Mouse (Mus musculus): ENCODE data around the gene Cpt1b. TPM values are rescaled to one million over a fixed set of nuclear protein-coding genes. Genes with fewer than 3 reads are reported as not detected.

Cpt1b gene
- polyA plus RNA-seq, 1 experiment from 2014 or later = 0.73 TPM

DNA sequence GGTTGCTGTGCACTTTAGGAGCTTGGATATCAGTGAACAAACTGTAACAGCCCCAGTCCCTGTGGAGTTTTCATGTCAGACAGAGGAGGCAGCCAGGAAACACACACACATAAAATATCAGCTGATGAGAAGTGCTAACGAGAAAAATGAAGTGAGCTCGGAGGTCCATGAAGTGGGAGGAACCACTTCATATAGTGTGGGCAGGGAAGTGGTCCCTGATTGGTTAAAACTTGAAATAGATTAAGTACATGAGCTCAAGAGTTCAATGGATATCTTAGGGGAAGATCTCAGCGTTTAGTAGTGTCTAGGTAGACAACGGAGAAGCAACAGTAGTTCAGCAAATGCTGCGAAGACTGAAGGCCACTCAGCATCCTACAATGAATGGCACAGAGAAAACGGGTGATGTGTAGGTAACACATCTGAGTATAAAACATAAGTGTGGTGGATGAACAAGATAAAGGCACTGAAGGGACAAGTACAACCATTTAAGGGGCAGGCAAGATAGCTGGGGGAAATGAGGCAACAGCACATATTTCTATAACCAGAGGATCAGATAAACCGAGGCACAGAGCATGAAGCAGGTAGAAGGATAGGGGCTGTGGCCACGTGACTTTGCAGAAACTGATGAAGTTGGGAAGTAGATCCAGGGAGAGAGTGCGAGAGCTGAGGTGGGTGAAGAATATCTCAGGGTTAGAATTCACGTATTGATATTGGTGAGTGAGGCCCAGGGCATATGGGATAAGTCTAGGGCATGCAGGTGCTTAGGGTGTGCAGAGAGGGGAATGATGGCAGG lies 20.6 kb downstream of the Cpt1b start:
- H3K9ac ChIP-seq = no peak overlapping the region
- no peak for ATAC-seq (ENCODE audit: low read depth)
- no peaks in the 10 kb centered on the region for H3K27me3 ChIP-seq
- no peak overlapping the region for H3K4me3 ChIP-seq
- no peaks in the 10 kb centered on the region for H3K4me1 ChIP-seq (replicated peaks)
- no peak overlapping the region for H3K27ac ChIP-seq (replicated peaks)
- H3K9me3 ChIP-seq = peaks cover 16% of the 10 kb centered on the region; the same call in 1 of the 2 replicates
- no peaks in the 10 kb centered on the region for H3K36me3 ChIP-seq
- WGBS = 84% methylated on average over 10 of the region's 10 CpGs
- no peak overlapping the region for H3K4me2 ChIP-seq

DNA sequence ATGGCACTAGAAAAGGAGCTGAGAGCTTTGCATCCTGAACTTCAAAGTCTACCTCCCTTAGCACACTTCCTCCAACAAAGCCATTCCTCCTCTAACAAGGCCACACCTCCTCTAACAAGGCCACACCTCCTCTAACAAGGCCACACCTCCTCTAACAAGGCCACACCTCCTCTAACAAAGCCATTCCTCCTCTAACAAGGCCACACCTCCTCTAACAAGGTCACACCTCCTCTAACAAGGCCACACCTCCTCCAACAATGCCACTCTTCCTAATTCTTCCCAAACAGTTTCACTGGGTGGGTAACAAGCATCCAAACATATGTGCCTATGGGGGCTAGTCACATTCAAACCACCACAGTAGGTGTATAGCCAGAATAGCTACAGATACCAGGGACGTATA lies 23.2 kb downstream of the Cpt1b start:
- Histone ChIP-seq H3K36me3 (no peaks in the 10 kb centered on the region), H3K27ac (replicated peaks) (no peak overlapping the region), H3K4me2 (no peak overlapping the region), H3K27me3 (no peaks in the 10 kb centered on the region), H3K4me1 (replicated peaks) (no peaks in the 10 kb centered on the region), H3K9me3 (peaks cover 7% of the 10 kb centered on the region; the same call in 1 of the 2 replicates), H3K9ac (no peak overlapping the region), H3K4me3 (no peak overlapping the region)
- ATAC-seq (ENCODE audit: low read depth) = no peak
- 90% methylated on average over 1 of the region's 1 CpGs for WGBS

DNA sequence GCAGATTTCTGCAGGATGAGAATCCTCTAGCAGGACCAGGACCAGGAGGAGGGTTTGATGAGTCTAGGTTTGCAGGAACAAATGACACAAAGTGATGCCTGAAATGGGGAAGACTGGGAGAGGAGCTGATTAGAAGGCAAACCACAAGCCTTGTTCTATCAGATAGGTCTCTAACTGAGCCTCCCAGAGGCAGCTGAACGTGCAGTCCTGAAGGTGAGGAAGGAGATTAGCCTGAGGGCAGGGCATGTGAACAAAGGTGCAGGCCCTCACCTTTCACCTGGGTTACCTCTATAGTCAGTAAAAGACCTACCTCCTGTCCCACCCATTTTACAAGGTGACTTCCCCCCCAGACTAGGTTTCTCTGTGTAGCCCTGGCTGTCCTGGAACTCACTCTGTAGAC lies 25.9 kb downstream of the Cpt1b start:
- H3K9ac ChIP-seq = no peak overlapping the region
- H3K4me2 ChIP-seq = no peak overlapping the region
- H3K27ac ChIP-seq (replicated peaks) = no peak overlapping the region
- H3K36me3 ChIP-seq = no peaks in the 10 kb centered on the region
- WGBS = 82% methylated on average over 1 of the region's 1 CpGs
- no peak overlapping the region for H3K4me3 ChIP-seq
- H3K9me3 ChIP-seq = no peaks in the 10 kb centered on the region
- H3K27me3 ChIP-seq = no peaks in the 10 kb centered on the region
- ATAC-seq (ENCODE audit: low read depth) = no peak
- no peaks in the 10 kb centered on the region for H3K4me1 ChIP-seq (replicated peaks)

DNA sequence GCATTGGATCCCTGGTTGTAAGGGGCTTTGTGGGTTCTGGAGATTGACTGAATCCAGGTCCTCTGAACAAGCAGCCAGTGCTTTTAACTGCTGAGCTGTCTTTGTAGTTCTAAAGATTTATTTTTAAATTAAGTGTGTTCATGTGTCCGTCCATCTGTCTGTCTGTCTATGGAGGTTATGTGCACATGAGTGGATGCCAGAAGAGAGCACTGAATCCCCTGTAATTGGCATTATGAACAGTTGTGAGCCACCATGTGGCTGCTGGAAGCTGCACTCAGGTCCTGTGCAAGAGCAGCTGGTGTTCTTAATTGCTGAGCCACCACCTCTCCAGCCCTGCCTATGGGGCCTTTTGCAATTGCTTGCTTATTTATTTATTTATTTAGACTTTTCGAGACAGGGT lies 27.5 kb downstream of the Cpt1b start:
- ATAC-seq (ENCODE audit: low read depth) = no peak
- no peak overlapping the region for H3K4me2 ChIP-seq
- H3K4me3 ChIP-seq = no peak overlapping the region
- H3K9ac ChIP-seq = no peak overlapping the region
- H3K27ac ChIP-seq (replicated peaks) = no peak overlapping the region
- H3K9me3 ChIP-seq = no peaks in the 10 kb centered on the region
- WGBS = 76% methylated on average over 2 of the region's 2 CpGs
- no peaks in the 10 kb centered on the region for H3K27me3 ChIP-seq
- no peaks in the 10 kb centered on the region for H3K4me1 ChIP-seq (replicated peaks)
- no peaks in the 10 kb centered on the region for H3K36me3 ChIP-seq

DNA sequence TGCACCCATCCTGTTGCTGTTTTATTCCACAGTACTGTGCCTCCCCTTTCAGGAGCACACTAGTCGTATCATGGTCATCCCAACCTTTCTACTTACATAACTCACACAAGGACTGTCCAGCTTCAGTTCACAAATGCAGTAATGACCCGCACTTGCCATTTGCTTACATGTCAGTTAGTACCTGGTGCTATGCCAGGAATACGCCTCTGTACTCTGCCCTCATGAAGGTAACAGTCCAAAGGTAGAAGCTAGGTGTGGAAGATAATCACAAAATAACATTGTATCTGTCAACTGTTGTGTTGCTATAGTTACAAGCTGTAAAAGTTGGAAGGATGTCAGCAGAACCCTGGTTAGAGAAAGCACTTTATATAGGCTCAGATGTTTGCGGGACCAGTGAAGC lies 28.8 kb downstream of the Cpt1b start:
- H3K4me1 ChIP-seq (replicated peaks) = no peaks in the 10 kb centered on the region
- no peak overlapping the region for H3K9ac ChIP-seq
- H3K4me2 ChIP-seq = no peak overlapping the region
- no peaks in the 10 kb centered on the region for H3K9me3 ChIP-seq
- H3K27ac ChIP-seq (replicated peaks) = no peak overlapping the region
- H3K27me3 ChIP-seq = no peaks in the 10 kb centered on the region
- 87% methylated on average over 4 of the region's 4 CpGs for whole genome bisulfite sequencing
- ATAC-seq (ENCODE audit: low read depth) = no peak
- H3K36me3 ChIP-seq = no peaks in the 10 kb centered on the region
- no peak overlapping the region for H3K4me3 ChIP-seq

DNA sequence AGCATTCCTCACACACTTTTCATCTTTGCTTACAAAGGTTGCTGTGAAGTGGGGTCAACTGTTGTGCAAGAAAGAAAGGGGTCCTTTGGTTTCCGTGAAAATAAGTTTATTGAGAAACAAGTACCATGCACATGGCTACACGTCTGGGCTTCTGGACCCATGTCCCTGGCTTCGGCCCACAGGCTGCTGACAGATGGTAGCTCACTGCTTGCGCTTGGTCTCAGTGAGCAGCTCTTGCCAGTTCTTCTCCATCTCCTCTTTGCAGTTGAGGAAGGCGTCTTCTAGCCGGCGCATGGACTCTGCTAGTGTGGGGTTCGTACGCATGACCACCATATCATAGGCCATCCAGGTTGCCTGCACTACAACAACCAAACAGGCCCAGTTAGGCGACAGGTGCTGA lies 35.6 kb downstream of the Cpt1b start:
- Histone ChIP-seq H3K4me3 (no peak overlapping the region), H3K4me2 (no peak overlapping the region), H3K9ac (no peak overlapping the region), H3K9me3 (no peaks in the 10 kb centered on the region), H3K27me3 (0 out of 2 replicates have a peak, but pooled peaks cover 2% of the 10 kb centered on the region), H3K4me1 (replicated peaks) (no peaks in the 10 kb centered on the region), H3K27ac (replicated peaks) (no peak overlapping the region), H3K36me3 (no peaks in the 10 kb centered on the region)
- WGBS = 93% methylated on average over 10 of the region's 10 CpGs
- no peak for ATAC-seq (ENCODE audit: low read depth)

DNA sequence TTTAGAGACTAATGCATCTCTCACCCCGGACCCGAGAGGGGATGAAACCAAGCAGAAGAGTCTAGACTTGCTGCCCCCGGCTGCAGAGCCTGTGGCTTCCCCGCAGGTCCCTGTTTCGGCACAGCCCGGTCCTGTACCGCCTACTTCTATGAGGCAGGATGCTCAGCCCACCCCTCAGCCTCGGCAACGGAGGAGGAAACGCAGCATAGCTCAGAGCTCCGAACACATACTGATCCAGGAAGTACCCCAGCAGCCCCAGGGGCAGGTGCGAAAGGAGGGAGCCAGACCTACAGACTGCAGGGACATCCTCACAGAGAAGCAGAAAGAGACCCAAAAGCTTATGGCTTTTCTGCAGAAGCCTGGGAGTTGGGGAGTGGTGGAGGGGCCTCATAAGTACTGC lies 38.5 kb downstream of the Cpt1b start:
- H3K27ac ChIP-seq (replicated peaks) = no peak overlapping the region
- 53% methylated on average over 12 of the region's 12 CpGs for WGBS
- H3K27me3 ChIP-seq = peaks cover 10% of the 10 kb centered on the region; the same call in 1 of the 2 replicates
- ATAC-seq (ENCODE audit: low read depth) = no peak
- H3K36me3 ChIP-seq = no peaks in the 10 kb centered on the region
- H3K9me3 ChIP-seq = no peaks in the 10 kb centered on the region
- no peak overlapping the region for H3K9ac ChIP-seq
- no peak overlapping the region for H3K4me2 ChIP-seq
- H3K4me3 ChIP-seq = no peak overlapping the region
- H3K4me1 ChIP-seq (replicated peaks) = no peaks in the 10 kb centered on the region

DNA sequence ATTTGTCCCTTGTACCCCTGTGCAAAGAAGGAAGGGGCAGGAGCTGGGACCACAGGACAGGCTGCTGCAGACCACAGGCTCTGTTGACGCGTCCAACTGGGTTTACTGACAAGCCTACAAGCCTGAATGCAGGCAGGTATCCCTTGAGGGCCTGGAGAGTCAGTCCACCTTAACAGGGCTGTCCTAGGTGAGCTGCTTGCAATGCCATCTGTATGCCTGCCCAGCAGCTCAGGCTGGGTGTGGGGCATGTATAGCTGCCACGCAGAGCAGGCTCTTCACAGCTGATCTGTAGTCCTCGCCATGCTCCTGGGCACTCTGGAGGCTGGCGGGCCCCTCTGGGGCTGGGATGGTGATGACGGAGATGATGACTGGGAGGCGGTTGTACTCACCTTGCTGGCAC lies 41.0 kb downstream of the Cpt1b start, which contains the start of gene Klhdc7b:
Gene Klhdc7b (plus strand): TSS at position 301 of the 400 bp plus-strand sequence.
- 90% methylated on average over 7 of the region's 7 CpGs for WGBS
- Histone ChIP-seq H3K4me2 (no peak within 1 kb of the TSS), H3K9me3 (no peaks in the 10 kb centered on the region), H3K4me1 (replicated peaks) (peaks cover under 1% of the 10 kb centered on the region; the same call in 1 of the 2 replicates), H3K4me3 (no peak within 1 kb of the TSS), H3K36me3 (no peaks in the 10 kb centered on the region), H3K27me3 (peaks cover 26% of the 10 kb centered on the region), H3K9ac (no peak within 1 kb of the TSS), H3K27ac (replicated peaks) (no peak within 1 kb of the TSS)
- ATAC-seq (ENCODE audit: low read depth) = no peak

DNA sequence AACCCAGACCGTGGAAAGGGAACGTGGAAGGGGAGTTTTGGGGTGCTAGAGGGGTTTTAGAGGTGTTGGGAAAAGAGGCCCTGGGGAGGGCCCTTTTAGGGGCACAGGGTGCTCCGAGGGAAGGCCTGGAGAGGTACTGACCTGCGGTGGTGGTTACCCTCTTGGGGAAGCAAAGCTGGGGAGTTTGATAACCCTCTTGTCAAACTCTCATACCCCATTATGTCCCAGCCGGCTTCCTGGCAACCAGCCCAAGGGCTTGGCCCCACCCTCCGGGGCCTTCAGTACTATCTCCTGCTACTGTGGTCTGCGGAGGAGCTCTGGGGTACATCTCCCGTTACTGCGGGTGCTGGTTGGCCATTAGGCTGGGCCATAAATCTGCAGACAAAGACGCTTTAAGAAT lies 46.2 kb downstream of the Cpt1b start:
- Histone ChIP-seq H3K4me2 (peak overlapping the region; percentile 59), H3K4me3 (peak overlapping the region; percentile 36), H3K36me3 (no peaks in the 10 kb centered on the region), H3K9ac (peak overlapping the region; percentile 52; the same call in 1 of the 2 replicates), H3K4me1 (replicated peaks) (peaks cover 25% of the 10 kb centered on the region), H3K9me3 (no peaks in the 10 kb centered on the region), H3K27ac (replicated peaks) (no peak overlapping the region), H3K27me3 (peaks cover 70% of the 10 kb centered on the region)
- WGBS = 6% methylated on average over 10 of the region's 10 CpGs
- ATAC-seq (ENCODE audit: low read depth) = no peak

DNA sequence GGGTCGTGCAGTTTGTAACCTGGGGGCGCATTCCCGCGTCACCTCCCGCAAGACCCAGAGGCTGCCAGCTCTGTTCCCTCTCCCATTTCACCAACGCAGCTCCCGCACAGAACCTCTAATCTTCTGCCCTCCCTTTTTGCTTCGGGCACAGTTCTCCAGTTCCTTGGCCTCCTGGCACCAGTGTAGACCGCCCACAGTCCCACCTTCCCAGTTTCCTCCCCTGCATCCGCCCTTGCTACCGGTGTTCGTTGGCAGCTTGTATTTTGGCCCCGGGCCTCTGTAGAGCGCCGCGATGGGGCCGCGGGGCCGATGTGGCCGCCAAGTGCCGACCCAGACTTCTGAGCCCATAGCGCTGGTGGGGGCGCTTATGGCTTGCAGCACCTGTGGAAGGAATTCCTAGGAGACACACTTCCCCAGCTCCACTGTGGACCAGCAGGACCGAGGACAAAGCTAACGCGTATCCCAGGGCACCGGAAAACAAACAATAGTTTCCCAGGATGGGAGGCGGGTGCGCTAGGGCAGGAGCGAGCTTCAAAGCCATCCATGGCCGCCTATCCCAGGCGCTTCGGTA lies 46.7 kb downstream of the Cpt1b start, which contains the start of gene Odf3b:
Gene Odf3b (minus strand): TSS at position 452 of the 571 bp plus-strand sequence.
- H3K9ac ChIP-seq = peak within 1 kb of the TSS; percentile 52
- H3K4me2 ChIP-seq = peak within 1 kb of the TSS; percentile 59
- peak within 1 kb of the TSS; percentile 36 for H3K4me3 ChIP-seq
- no peaks in the 10 kb centered on the region for H3K36me3 ChIP-seq
- no peak within 1 kb of the TSS for H3K27ac ChIP-seq (replicated peaks)
- peaks cover 70% of the 10 kb centered on the region for H3K27me3 ChIP-seq
- under 1% methylated on average over 33 of the region's 33 CpGs for WGBS
- peaks cover 29% of the 10 kb centered on the region for H3K4me1 ChIP-seq (replicated peaks)
- no peaks in the 10 kb centered on the region for H3K9me3 ChIP-seq
- no peak for ATAC-seq (ENCODE audit: low read depth)

DNA sequence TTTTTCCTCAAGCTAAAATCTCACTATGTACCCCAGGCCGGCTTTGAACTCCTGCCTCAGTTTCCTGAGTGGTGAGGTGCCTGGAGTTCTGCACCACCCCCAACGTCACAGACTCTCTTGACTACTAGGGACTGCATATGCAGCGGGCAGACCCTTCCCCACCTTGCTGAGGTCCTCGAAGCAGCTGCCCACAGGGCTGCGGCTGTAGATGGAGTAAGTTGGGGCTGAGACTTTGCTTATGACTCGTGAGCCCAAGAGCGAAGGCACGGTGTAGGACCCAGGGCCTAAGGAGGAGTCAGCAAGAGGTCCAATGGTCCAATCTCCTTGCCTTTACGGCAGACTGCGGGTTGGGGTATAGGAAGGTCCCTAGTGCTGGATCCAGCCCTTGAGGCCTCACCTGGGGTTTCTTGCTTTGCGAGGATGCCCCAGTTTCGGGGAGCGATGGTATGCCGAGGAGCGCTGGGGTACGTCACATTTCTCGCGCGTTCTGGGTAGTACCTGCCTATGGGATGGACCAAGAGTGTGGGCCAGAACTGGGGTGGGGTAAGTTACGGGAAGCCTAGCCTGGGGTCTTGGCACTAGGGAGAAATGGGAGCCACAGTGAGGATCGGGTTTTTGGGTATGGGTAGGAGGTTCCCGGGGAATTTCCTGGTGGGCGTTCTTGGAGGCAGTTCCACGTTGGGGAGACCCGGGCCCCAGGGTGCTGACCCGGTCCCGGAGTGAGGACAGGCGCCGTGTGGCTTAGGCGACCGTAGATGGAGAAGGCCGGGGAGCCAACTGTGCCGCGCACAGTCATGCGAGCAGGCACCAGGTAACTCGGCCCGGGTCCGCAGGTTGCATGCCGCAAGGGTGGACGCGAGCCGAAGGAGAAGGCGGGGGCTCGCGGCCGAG lies 47.5 kb downstream of the Cpt1b start:
- Histone ChIP-seq H3K27ac (replicated peaks) (no peak overlapping the region), H3K4me2 (peak overlapping the region; percentile 59), H3K4me1 (replicated peaks) (peaks cover 32% of the 10 kb centered on the region), H3K27me3 (peaks cover 69% of the 10 kb centered on the region), H3K36me3 (no peaks in the 10 kb centered on the region), H3K4me3 (peak overlapping the region; percentile 36), H3K9me3 (no peaks in the 10 kb centered on the region), H3K9ac (peak overlapping the region; percentile 52)
- WGBS = 12% methylated on average over 46 of the region's 46 CpGs
- no peak for ATAC-seq (ENCODE audit: low read depth)

DNA sequence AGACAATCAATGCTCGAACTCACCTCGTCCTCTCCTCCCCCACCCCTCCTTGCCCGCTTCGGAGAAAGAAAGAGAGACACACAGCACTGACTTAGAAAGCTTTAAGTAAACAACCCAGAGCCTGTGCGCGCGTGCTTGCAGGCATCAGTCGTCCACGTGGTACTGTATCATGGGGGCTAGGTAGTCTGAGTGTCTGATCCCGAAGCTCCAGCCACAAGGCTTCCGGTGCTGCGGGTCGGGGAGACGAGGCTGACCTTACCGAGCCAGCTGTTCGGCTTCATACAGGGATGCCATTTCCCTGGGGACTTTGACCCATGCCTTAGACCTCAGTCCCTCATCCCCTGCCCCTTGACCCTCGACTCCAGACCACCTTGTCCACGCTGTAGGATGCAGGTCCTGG lies 48.3 kb downstream of the Cpt1b start:
- 6% methylated on average over 18 of the region's 18 CpGs for WGBS
- H3K4me3 ChIP-seq = no peak overlapping the region
- no peak for ATAC-seq (ENCODE audit: low read depth)
- peaks cover 4% of the 10 kb centered on the region for H3K36me3 ChIP-seq
- H3K27me3 ChIP-seq = peaks cover 62% of the 10 kb centered on the region
- H3K4me2 ChIP-seq = no peak overlapping the region
- no peak overlapping the region for H3K27ac ChIP-seq (replicated peaks)
- H3K4me1 ChIP-seq (replicated peaks) = peaks cover 40% of the 10 kb centered on the region
- H3K9ac ChIP-seq = no peak overlapping the region
- no peaks in the 10 kb centered on the region for H3K9me3 ChIP-seq

All from neural tube, embryonic 13.5 days (tissue).